In genomic region chr7:81933061-81933600, GRCm38 (mm10) we compare ENCODE assay signal across 8 mouse cellular contexts. TPM values are rescaled to one million over a fixed set of nuclear protein-coding genes. Genes with fewer than 3 reads are reported as not detected.
DNase-seq lines count a peak whose midpoint lies in the region; ATAC-seq and TF ChIP-seq lines count a peak whose summit lies in the region.

No protein-coding gene starts in this region.

- H3K27me3 ChIP-seq in hindbrain, embryonic 10.5 days (ENCODE audit: insufficient read depth, poor library complexity, severe bottlenecking), result peaks cover 22% of the 10 kb centered on the region
- H3K27me3 ChIP-seq in liver, embryonic 15.5 days, result peaks cover 74% of the 10 kb centered on the region

- peak; percentile 14 for DNase-seq in left cerebral cortex, postnatal 4 days
- no peak for DNase-seq in left cerebral cortex, adult 8-10 months (ENCODE audit: low spot score in 2 of 2)
- DNase-seq in brain, embryonic 14.5 days (ENCODE audit: low read depth), result peak; percentile 54
- DNase-seq in hindbrain, embryonic 10.5 days (ENCODE audit: low spot score), result no peak
- DNase-seq in right cerebral cortex, postnatal 10 days (ENCODE audit: low spot score in 2 of 2), result no peak
- DNase-seq in left cerebral cortex, postnatal 25 days (ENCODE audit: low spot score in 2 of 2), result no peak

- H3K4me2 ChIP-seq in liver, embryonic 15.5 days, result peak overlapping the region; percentile 62

- H3K4me3 ChIP-seq in hindbrain, embryonic 10.5 days, result peak overlapping the region; percentile 81
- H3K4me3 ChIP-seq in liver, embryonic 15.5 days (replicated peaks), result peak overlapping the region; percentile 50

- no peak for TF ChIP-seq POLR2A in brain, embryonic 14.5 days (IDR thresholded peaks at IDR 0.05; ENCODE audit: borderline replicate concordance, extremely low read depth, insufficient read depth, insufficient read length, poor library complexity, severe bottlenecking)

- no peak for ATAC-seq in liver, embryonic 15.5 days (ENCODE audit: insufficient read depth)
- no peak for ATAC-seq in granulocyte monocyte progenitor cell, adult 5-6 weeks (replicated peaks; ENCODE audit: poor library complexity, severe bottlenecking)

- H3K9ac ChIP-seq in liver, embryonic 15.5 days, result no peak overlapping the region

- no peak for TF ChIP-seq CTCF in brain, embryonic 14.5 days (IDR thresholded peaks at IDR 0.05; ENCODE audit: borderline replicate concordance, extremely low read depth, insufficient read depth, insufficient read length)

- WGBS in hindbrain, embryonic 10.5 days, result 8% methylated on average over 23 of the region's 23 CpGs
- WGBS in liver, embryonic 15.5 days (ENCODE audit: insufficient replicate concordance), result 13% methylated on average over 22 of the region's 23 CpGs

- no peaks in the 10 kb centered on the region for H3K9me3 ChIP-seq in hindbrain, embryonic 10.5 days
- H3K9me3 ChIP-seq in liver, embryonic 15.5 days (replicated peaks), result no peaks in the 10 kb centered on the region

- no peaks in the 10 kb centered on the region for H3K36me3 ChIP-seq in hindbrain, embryonic 10.5 days
- H3K36me3 ChIP-seq in liver, embryonic 15.5 days (replicated peaks), result no peaks in the 10 kb centered on the region

- intact Hi-C loops in left cerebral cortex, postnatal 4 days (cut with DNase I), result loop anchor here (10.0 kb wide), 1 partner anchor 118 kb away; no protein-coding TSS in a partner anchor
- intact Hi-C loops in left cerebral cortex, postnatal 25 days (cut with DNase I), result loop anchor here (5.0 kb wide), 2 partner anchors 61 to 146 kb away; partner anchors contain the start of gene 3110040N11Rik

- peaks cover 32% of the 10 kb centered on the region for H3K4me1 ChIP-seq in hindbrain, embryonic 10.5 days (replicated peaks)
- H3K4me1 ChIP-seq in liver, embryonic 15.5 days (replicated peaks), result peaks cover 3% of the 10 kb centered on the region; the same call in 1 of the 2 replicates

- peak overlapping the region; percentile 98 for H3K27ac ChIP-seq in hindbrain, embryonic 10.5 days
- no peak overlapping the region for H3K27ac ChIP-seq in liver, embryonic 15.5 days (replicated peaks)

RNA-seq across cellular contexts. Expression of gene Hdgfl3, which starts 1.1 kb away (rescaled TPM):
- 100 to 1,000 TPM; 124 to 126 TPM for total RNA-seq in left cerebral cortex, postnatal 4 days (2021)
- total RNA-seq in left cerebral cortex, adult 8-10 months (2022), result 10 to 100 TPM; 77.1 to 89.2 (median 82.9) TPM
- polyA plus RNA-seq in brain, embryonic 14.5 days (2012; rRNA removed), result 57.6 and 82.6 TPM in 2 replicates
- polyA plus RNA-seq in hindbrain, embryonic 10.5 days (2016; fragmentation: Nextera tagmentation; extraction: Ambion mirVana), result 20.8 and 23.4 TPM in 2 replicates
- 0.41 and 0.51 TPM in 2 replicates for polyA plus RNA-seq in liver, embryonic 15.5 days (2015; fragmentation: Nextera tagmentation; extraction: Ambion mirVana)
- total RNA-seq in left cerebral cortex, postnatal 25 days (2021), result 10 to 100 TPM; 71.9 to 73.0 TPM
- not detected in 2 replicates for total RNA-seq in granulocyte monocyte progenitor cell, adult 5-6 weeks (2014; fragmentation: Nextera tagmentation)
- 0.67 and 0.99 TPM in 2 replicates for total RNA-seq in granulocyte monocyte progenitor cell, adult 5-6 weeks (2017)

RNA-seq across cellular contexts. Expression of gene Bnc1, which starts 59.0 kb away (rescaled TPM):
- total RNA-seq in left cerebral cortex, postnatal 4 days (2021), result not detected
- not detected for total RNA-seq in left cerebral cortex, adult 8-10 months (2022)
- 0.26 and 0.56 TPM in 2 replicates for polyA plus RNA-seq in brain, embryonic 14.5 days (2012; rRNA removed)
- 0.93 and 0.95 TPM in 2 replicates for polyA plus RNA-seq in hindbrain, embryonic 10.5 days (2016; fragmentation: Nextera tagmentation; extraction: Ambion mirVana)
- polyA plus RNA-seq in liver, embryonic 15.5 days (2015; fragmentation: Nextera tagmentation; extraction: Ambion mirVana), result 0.24 and 0.36 TPM in 2 replicates
- not detected for total RNA-seq in left cerebral cortex, postnatal 25 days (2021)
- total RNA-seq in granulocyte monocyte progenitor cell, adult 5-6 weeks (2014; fragmentation: Nextera tagmentation), result not detected in 2 replicates
- not detected in 2 replicates for total RNA-seq in granulocyte monocyte progenitor cell, adult 5-6 weeks (2017)

Comparison
In these comparisons a context has a peak if more than half of its experiments do, and no peak if none do; other contexts are left out.
1. DNase-seq: peak in left cerebral cortex, postnatal 4 days (single experiment) and brain, embryonic 14.5 days (single experiment); none in left cerebral cortex, adult 8-10 months (0 of 2), hindbrain, embryonic 10.5 days (single experiment), right cerebral cortex, postnatal 10 days (0 of 2) and left cerebral cortex, postnatal 25 days (0 of 2).
2. RNA of gene Hdgfl3, which starts 1.1 kb away (total RNA-seq): 124 to 126 TPM in left cerebral cortex, postnatal 4 days, 77.1 to 89.2 TPM in left cerebral cortex, adult 8-10 months and 71.9 to 73.0 TPM in left cerebral cortex, postnatal 25 days; 0.67 to 0.99 TPM in granulocyte monocyte progenitor cell, adult 5-6 weeks; every median in the first group is over 10 times any median in the second.